Mouse (Mus musculus) C2C12 (cell line): ENCODE results near the gene Gnptg.

ENCODE experiments used
- CTCF ChIP-seq: IDR thresholded peaks from one replicate; pipeline ENCODE4 v1.5.1; 2011; ENCODE audit not compliant: control insufficient read depth, insufficient read depth, insufficient read length
- FOSL1 ChIP-seq: IDR thresholded peaks from one replicate; pipeline ENCODE4 v1.8.0; 2011; ENCODE audit warnings: mild to moderate bottlenecking, low read length; ENCODE audit not compliant: poor library complexity, insufficient read depth, severe bottlenecking
- MAX ChIP-seq: IDR thresholded peaks from one replicate; pipeline ENCODE4 v1.6.1; 2011; ENCODE audit warnings: mild to moderate bottlenecking, control low read depth
- MYOD1 ChIP-seq: IDR thresholded peaks from one replicate; pipeline ENCODE4 v1.6.1; 2011; ENCODE audit warnings: low read depth; ENCODE audit not compliant: control insufficient read depth, insufficient read length
- MYOG ChIP-seq: IDR thresholded peaks from one replicate; pipeline ENCODE4 v1.6.1; 2011; ENCODE audit not compliant: control insufficient read depth, insufficient read length; ENCODE audit errors: extremely low read depth
- USF1 ChIP-seq: IDR thresholded peaks from one replicate; pipeline ENCODE4 v1.6.1; 2011; ENCODE audit warnings: low read depth, mild to moderate bottlenecking, control low read depth, moderate library complexity

DNA sequence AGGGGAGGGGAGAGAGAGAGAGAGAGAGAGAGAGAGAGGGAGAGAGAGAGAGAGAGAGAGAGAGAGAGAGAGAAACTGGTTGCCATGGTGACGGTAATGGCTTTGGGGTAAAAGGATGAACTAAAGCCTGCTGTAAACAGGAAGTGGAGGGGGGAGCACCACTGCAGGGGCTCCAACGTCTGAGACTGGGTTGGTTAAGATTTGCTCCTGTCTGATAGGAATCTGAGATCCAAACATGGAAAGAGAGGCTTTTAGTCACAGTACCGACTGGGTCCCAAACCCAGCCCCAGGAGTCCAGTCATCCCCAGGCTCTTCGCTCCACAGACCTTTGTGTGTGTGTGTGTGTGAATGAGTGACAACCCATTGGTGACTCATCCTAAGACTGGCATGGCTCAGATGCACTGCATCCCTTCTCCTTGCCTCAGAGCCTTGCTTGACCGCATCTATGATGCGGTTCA is 17.9 kb upstream of the Gnptg start:
- TF ChIP-seq USF1, result no peak
- no peak for TF ChIP-seq MYOG
- TF ChIP-seq CTCF, result no peak
- TF ChIP-seq MAX, result no peak
- no peak for TF ChIP-seq FOSL1
- TF ChIP-seq MYOD1, result no peak
